ENCODE assay signal across 17 mouse cellular contexts in the genomic region with DNA sequence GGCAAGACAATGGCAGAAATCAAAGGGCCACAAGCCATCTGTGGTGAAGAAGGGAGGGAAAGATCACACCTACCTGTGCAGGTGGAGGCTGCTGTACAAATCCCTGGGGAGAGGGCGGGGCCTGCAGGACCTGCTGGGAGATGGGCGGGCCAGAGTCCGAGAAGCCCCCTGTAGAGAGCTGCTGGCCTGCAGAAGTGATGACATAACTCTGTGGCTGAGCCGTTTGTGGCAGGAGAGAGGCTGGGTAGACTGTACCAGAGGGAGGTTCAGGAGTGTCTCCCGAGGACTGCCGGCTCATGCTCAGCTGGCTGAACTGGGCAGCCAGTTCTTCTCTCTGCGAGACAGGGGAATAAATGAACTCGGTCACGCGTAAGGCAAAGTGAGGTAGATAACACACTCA.
A peak's percentile ranks its signal among the peaks of the same experiment; 100 is the strongest.
DNase-seq lines count a peak whose midpoint lies in the region; ATAC-seq and TF ChIP-seq lines count a peak whose summit lies in the region.
"Had no signal": no experiment of that assay in that cellular context is flagged by ENCODE, and none has a peak within 500 bp of the region (broad histone marks: within the 10 kb centered on the region; RNA-seq: fewer than 3 reads in every experiment).

No protein-coding gene starts in this region.

- no peak overlapping the region for H3K9ac ChIP-seq in midbrain, embryonic 11.5 days (ENCODE audit: low read length)
- H3K9ac ChIP-seq in midbrain, postnatal 0 days (replicated peaks; ENCODE audit: low read length, poor library complexity, severe bottlenecking) = no peak overlapping the region
- no peak overlapping the region for H3K9ac ChIP-seq in hindbrain, embryonic 12.5 days
- H3K9ac ChIP-seq in stomach, embryonic 15.5 days = no peak overlapping the region
- H3K9ac ChIP-seq in intestine, postnatal 0 days (ENCODE audit: low read depth, low read length) = no peak overlapping the region
- H3K9ac ChIP-seq: embryonic facial prominence, embryonic 15.5 days; heart, embryonic 13.5 days; limb, embryonic 13.5 days had no signal

- no peak overlapping the region for H3K4me3 ChIP-seq in midbrain, embryonic 11.5 days (ENCODE audit: low read depth, low read length)
- H3K4me3 ChIP-seq in midbrain, postnatal 0 days (ENCODE audit: low read depth, low read length) = no peak overlapping the region
- H3K4me3 ChIP-seq in hindbrain, embryonic 12.5 days = no peak overlapping the region
- no peak overlapping the region for H3K4me3 ChIP-seq in stomach, embryonic 15.5 days (replicated peaks)
- H3K4me3 ChIP-seq in intestine, postnatal 0 days (ENCODE audit: low read depth, low read length) = no peak overlapping the region
- H3K4me3 ChIP-seq: embryonic facial prominence, embryonic 15.5 days; heart, embryonic 13.5 days; limb, embryonic 13.5 days; megakaryocyte, embryonic 14.5 days had no signal

- no peak overlapping the region for H3K4me2 ChIP-seq in midbrain, embryonic 11.5 days
- H3K4me2 ChIP-seq in midbrain, postnatal 0 days (ENCODE audit: low read depth, low read length, poor library complexity, severe bottlenecking) = no peak overlapping the region
- no peak overlapping the region for H3K4me2 ChIP-seq in hindbrain, embryonic 12.5 days (replicated peaks)
- no peak overlapping the region for H3K4me2 ChIP-seq in stomach, embryonic 15.5 days
- no peak overlapping the region for H3K4me2 ChIP-seq in intestine, postnatal 0 days (replicated peaks; ENCODE audit: low read depth)
- H3K4me2 ChIP-seq: embryonic facial prominence, embryonic 15.5 days; heart, embryonic 13.5 days; limb, embryonic 13.5 days had no signal

- WGBS in midbrain, embryonic 11.5 days = 45% methylated on average over 10 of the region's 10 CpGs
- whole genome bisulfite sequencing in midbrain, postnatal 0 days = 47% methylated on average over 10 of the region's 10 CpGs
- WGBS in hindbrain, embryonic 12.5 days = 30% methylated on average over 10 of the region's 10 CpGs
- 30% methylated on average over 10 of the region's 10 CpGs for WGBS in stomach, embryonic 15.5 days
- 30% methylated on average over 10 of the region's 10 CpGs for WGBS in intestine, postnatal 0 days

- peak; percentile 51 for DNase-seq in cerebellum, adult 11-12 months
- DNase-seq in cerebellum, adult 9-10 months = no peak
- no peak for DNase-seq in midbrain, embryonic 11.5 days (ENCODE audit: low spot score, missing footprints)
- no peak for DNase-seq in midbrain, postnatal 0 days (ENCODE audit: low spot score)
- DNase-seq in thymus, postnatal 4 days = no peak
- DNase-seq: adrenal gland, postnatal 25 days; layer of hippocampus, postnatal 36 days; lung, adult 18-20 months; right cerebral cortex, postnatal 25 days had no signal

- H3K27ac ChIP-seq in midbrain, embryonic 11.5 days (ENCODE audit: low read depth, low read length) = no peak overlapping the region
- H3K27ac ChIP-seq in midbrain, postnatal 0 days (ENCODE audit: low read depth, low read length) = no peak overlapping the region
- H3K27ac ChIP-seq in hindbrain, embryonic 12.5 days = peak overlapping the region; percentile 30; the same call in 1 of the 2 replicates
- H3K27ac ChIP-seq in stomach, embryonic 15.5 days = no peak overlapping the region
- H3K27ac ChIP-seq in intestine, postnatal 0 days (ENCODE audit: low read depth, low read length) = no peak overlapping the region
- H3K27ac ChIP-seq: embryonic facial prominence, embryonic 15.5 days; heart, embryonic 13.5 days; kidney, postnatal 0 days; limb, embryonic 13.5 days had no signal

- H3K36me3 ChIP-seq in midbrain, embryonic 11.5 days (ENCODE audit: control insufficient read depth, insufficient read depth, low read length) = no peaks in the 10 kb centered on the region
- H3K36me3 ChIP-seq in midbrain, postnatal 0 days (ENCODE audit: insufficient read depth, low read length) = peaks cover 26% of the 10 kb centered on the region
- H3K36me3 ChIP-seq in hindbrain, embryonic 12.5 days = no peaks in the 10 kb centered on the region
- no peaks in the 10 kb centered on the region for H3K36me3 ChIP-seq in stomach, embryonic 15.5 days
- H3K36me3 ChIP-seq in intestine, postnatal 0 days (ENCODE audit: control insufficient read depth, insufficient read depth) = no peaks in the 10 kb centered on the region
- H3K36me3 ChIP-seq: embryonic facial prominence, embryonic 15.5 days; heart, embryonic 13.5 days; limb, embryonic 13.5 days had no signal

- no peaks in the 10 kb centered on the region for H3K9me3 ChIP-seq in midbrain, embryonic 11.5 days (ENCODE audit: control insufficient read depth, low read length)
- H3K9me3 ChIP-seq in midbrain, postnatal 0 days (ENCODE audit: low read length) = no peaks in the 10 kb centered on the region
- no peaks in the 10 kb centered on the region for H3K9me3 ChIP-seq in hindbrain, embryonic 12.5 days (replicated peaks)
- no peaks in the 10 kb centered on the region for H3K9me3 ChIP-seq in stomach, embryonic 15.5 days
- no peaks in the 10 kb centered on the region for H3K9me3 ChIP-seq in intestine, postnatal 0 days (ENCODE audit: control insufficient read depth)
- H3K9me3 ChIP-seq: embryonic facial prominence, embryonic 15.5 days; heart, embryonic 13.5 days; limb, embryonic 13.5 days; megakaryocyte, embryonic 14.5 days had no signal

- peak; percentile 29; the same call in 1 of the 2 replicates for ATAC-seq in midbrain, embryonic 11.5 days (ENCODE audit: low FRiP score)
- no peak for ATAC-seq in midbrain, postnatal 0 days (ENCODE audit: low FRiP score)
- no peak for ATAC-seq in hindbrain, embryonic 12.5 days (ENCODE audit: low FRiP score)
- peak; percentile 43 for ATAC-seq in stomach, embryonic 15.5 days (ENCODE audit: insufficient read depth, low FRiP score, low read depth)
- ATAC-seq in intestine, postnatal 0 days = no peak

- H3K27me3 ChIP-seq in midbrain, embryonic 11.5 days (ENCODE audit: control insufficient read depth, insufficient read depth, low read length) = no peaks in the 10 kb centered on the region
- no peaks in the 10 kb centered on the region for H3K27me3 ChIP-seq in midbrain, postnatal 0 days (ENCODE audit: insufficient read depth, low read length)
- no peaks in the 10 kb centered on the region; the same call in 1 of the 2 replicates for H3K27me3 ChIP-seq in hindbrain, embryonic 12.5 days
- H3K27me3 ChIP-seq in stomach, embryonic 15.5 days (replicated peaks) = no peaks in the 10 kb centered on the region
- H3K27me3 ChIP-seq in intestine, postnatal 0 days (replicated peaks; ENCODE audit: control insufficient read depth, insufficient read depth, low read length) = no peaks in the 10 kb centered on the region
- H3K27me3 ChIP-seq: embryonic facial prominence, embryonic 15.5 days; limb, embryonic 13.5 days; megakaryocyte, embryonic 14.5 days had no signal

- TF ChIP-seq CTCF in midbrain, postnatal 0 days (IDR thresholded peaks at IDR 0.05) = no peak
- no peak for TF ChIP-seq CTCF in intestine, postnatal 0 days (IDR thresholded peaks at IDR 0.05; ENCODE audit: low read depth)

- no peaks in the 10 kb centered on the region for H3K4me1 ChIP-seq in midbrain, embryonic 11.5 days (ENCODE audit: control insufficient read depth, insufficient read depth, low read length)
- no peaks in the 10 kb centered on the region for H3K4me1 ChIP-seq in midbrain, postnatal 0 days (ENCODE audit: insufficient read depth, low read length)
- peaks cover 16% of the 10 kb centered on the region for H3K4me1 ChIP-seq in hindbrain, embryonic 12.5 days
- H3K4me1 ChIP-seq in stomach, embryonic 15.5 days = no peaks in the 10 kb centered on the region
- H3K4me1 ChIP-seq in intestine, postnatal 0 days (replicated peaks; ENCODE audit: control insufficient read depth, insufficient read depth, low read length) = no peaks in the 10 kb centered on the region
- H3K4me1 ChIP-seq: heart, embryonic 13.5 days had no signal

Comparison
In these comparisons a context has a peak if more than half of its experiments do, and no peak if none do; other contexts are left out.
1. ATAC-seq: peak in midbrain, embryonic 11.5 days (single experiment) and stomach, embryonic 15.5 days (single experiment); none in midbrain, postnatal 0 days (single experiment), hindbrain, embryonic 12.5 days (single experiment) and intestine, postnatal 0 days (single experiment).